Mouse (Mus musculus): Measurements from ENCODE around the gene Cacna2d3. TPM values are rescaled to one million over a fixed set of nuclear protein-coding genes. Genes with fewer than 3 reads are reported as not detected.
A peak's percentile ranks its signal among the peaks of the same experiment; 100 is the strongest.

The Cacna2d3 gene
- total RNA-seq, 2 experiments from 2014 or later = 103 to 108 TPM

- DNase-seq = no peak
Measured at GRCm38 (mm10) chr14:29485416-29485815, 236.2 kb downstream of the Cacna2d3 start.

GRCm38 (mm10) chr14:29478403-29478983, 243.2 kb downstream of the Cacna2d3 start:
- peak; percentile 22 to 34 for DNase-seq

GRCm38 (mm10) chr14:29464277-29464676, 257.4 kb downstream of the Cacna2d3 start:
- no peak for DNase-seq

GRCm38 (mm10) chr14:29449203-29449602, 272.5 kb downstream of the Cacna2d3 start:
- no peak for DNase-seq

GRCm38 (mm10) chr14:29443091-29444026, 278.3 kb downstream of the Cacna2d3 start:
- peak in 1 of 2 experiments; percentile 51 for DNase-seq

GRCm38 (mm10) chr14:29442476-29442875, 279.2 kb downstream of the Cacna2d3 start:
- DNase-seq = no peak

- no peak for DNase-seq
Measured at GRCm38 (mm10) chr14:29438666-29439065, 283.0 kb downstream of the Cacna2d3 start.

- DNase-seq = no peak
Measured at GRCm38 (mm10) chr14:29438251-29438650, 283.4 kb downstream of the Cacna2d3 start.

GRCm38 (mm10) chr14:29435203-29435602, 286.5 kb downstream of the Cacna2d3 start:
- DNase-seq = no peak

GRCm38 (mm10) chr14:29433716-29434115, 287.9 kb downstream of the Cacna2d3 start:
- no peak for DNase-seq

- DNase-seq = no peak
Measured at GRCm38 (mm10) chr14:29433076-29433714, 288.5 kb downstream of the Cacna2d3 start.

- no peak for DNase-seq
Measured at GRCm38 (mm10) chr14:29429788-29430187, 291.9 kb downstream of the Cacna2d3 start.

GRCm38 (mm10) chr14:29425666-29426065, 296.0 kb downstream of the Cacna2d3 start:
- DNase-seq = no peak

- no peak for DNase-seq
Measured at GRCm38 (mm10) chr14:29425208-29425607, 296.5 kb downstream of the Cacna2d3 start.

GRCm38 (mm10) chr14:29405878-29406165, 315.8 kb downstream of the Cacna2d3 start:
- no peak for DNase-seq

GRCm38 (mm10) chr14:29405125-29405877, 316.4 kb downstream of the Cacna2d3 start:
- no peak for DNase-seq

GRCm38 (mm10) chr14:29403849-29404808, 317.5 kb downstream of the Cacna2d3 start:
- DNase-seq = peak in 1 of 2 experiments; percentile 6

GRCm38 (mm10) chr14:29402471-29402870, 319.2 kb downstream of the Cacna2d3 start:
- DNase-seq = no peak

GRCm38 (mm10) chr14:29393786-29394185, 327.9 kb downstream of the Cacna2d3 start:
- DNase-seq = no peak

- no peak for DNase-seq
Measured at GRCm38 (mm10) chr14:29392851-29393250, 328.8 kb downstream of the Cacna2d3 start.

- no peak for DNase-seq
Measured at GRCm38 (mm10) chr14:29391489-29391888, 330.2 kb downstream of the Cacna2d3 start.

All from layer of hippocampus, postnatal 36 days (tissue).